In genomic region chr6:42398285-42398684, GRCm38 (mm10) we compare ENCODE assay signal across 26 mouse cellular contexts. TPM values are rescaled to one million over a fixed set of nuclear protein-coding genes. Genes with fewer than 3 reads are reported as not detected.
DNase-seq lines count a peak whose midpoint lies in the region; ATAC-seq lines count a peak whose summit lies in the region.
"Had no signal": no experiment of that assay in that cellular context is flagged by ENCODE, and none has a peak within 500 bp of the region (broad histone marks: within the 10 kb centered on the region; RNA-seq: fewer than 3 reads in every experiment).

No protein-coding gene starts in this region.

- peak; percentile 65 for ATAC-seq in common myeloid progenitor, adult 5-6 weeks (replicated peaks; ENCODE audit: low read depth, poor library complexity, severe bottlenecking)
- peak; percentile 32 for ATAC-seq in megakaryocyte progenitor cell, adult 5-6 weeks (replicated peaks; ENCODE audit: poor library complexity)
- ATAC-seq: forebrain, embryonic 13.5 days; forebrain, postnatal 0 days; intestine, embryonic 15.5 days; Patski had no signal

- peak; percentile 7 for DNase-seq in adrenal gland, postnatal 25 days
- no peak for DNase-seq in adrenal gland, postnatal 4 days (ENCODE audit: low spot score in 2 of 2)
- DNase-seq in B cell, adult 2 months = peak; percentile 50 to 55
- no peak for DNase-seq in T-cell, adult 2 months (ENCODE audit: low spot score)
- DNase-seq in urinary bladder, adult 2 months (ENCODE audit: low spot score) = no peak
- no peak for DNase-seq in kidney, postnatal 25 days
- DNase-seq: cerebellum, adult 18-20 months; cerebellum, adult 9-11 months; cerebellum, postnatal 36 days; forebrain, postnatal 0 days; gastrocnemius, postnatal 14 days; heart, postnatal 10 days had no signal

RNA-seq across cellular contexts. Expression of gene Tas2r143, which starts 1.8 kb away (rescaled TPM):
- total RNA-seq in adrenal gland, postnatal 25 days (2021) = 7.4 and 11.8 TPM in 2 replicates
- 1 to 10 TPM; 2.7 TPM for total RNA-seq in adrenal gland, postnatal 4 days (2021)
- not detected in 2 replicates for total RNA-seq in common myeloid progenitor, adult 5-6 weeks (2017)
- not detected in 2 replicates for total RNA-seq in megakaryocyte progenitor cell, adult 5-6 weeks (2015)
- total RNA-seq in megakaryocyte progenitor cell, adult 5-6 weeks (2017) = 1.1 TPM in 1 of 2 replicates, not detected in the other
- 0.47 and 0.49 TPM in 2 replicates for polyA plus RNA-seq in urinary bladder, adult 2 months (2012; rRNA removed)
- total RNA-seq: forebrain, postnatal 0 days; gastrocnemius, adult 18-20 months; heart, postnatal 10 days had no signal
- polyA plus RNA-seq: C2C12; embryonic facial prominence, embryonic 10.5 days; embryonic facial prominence, embryonic 14.5 days; forebrain, embryonic 13.5 days; forebrain, postnatal 0 days; heart, embryonic 10.5 days; heart, embryonic 14.5 days; hindbrain, embryonic 10.5 days; hindbrain, embryonic 14.5 days; intestine, embryonic 15.5 days; Patski had no signal

RNA-seq across cellular contexts. Expression of gene Tas2r135, which starts 6.9 kb away (rescaled TPM):
- total RNA-seq in adrenal gland, postnatal 25 days (2021) = 7.3 and 9.4 TPM in 2 replicates
- 1 to 10 TPM; 1.2 to 1.8 TPM for total RNA-seq in adrenal gland, postnatal 4 days (2021)
- total RNA-seq in common myeloid progenitor, adult 5-6 weeks (2017) = not detected in 2 replicates
- not detected in 2 replicates for total RNA-seq in megakaryocyte progenitor cell, adult 5-6 weeks (2015)
- total RNA-seq in megakaryocyte progenitor cell, adult 5-6 weeks (2017) = not detected in 2 replicates
- polyA plus RNA-seq in urinary bladder, adult 2 months (2012; rRNA removed) = 0.30 and 0.37 TPM in 2 replicates
- total RNA-seq: forebrain, postnatal 0 days; gastrocnemius, adult 18-20 months; gastrocnemius, postnatal 14 days had no signal
- polyA plus RNA-seq: C2C12; embryonic facial prominence, embryonic 10.5 days; embryonic facial prominence, embryonic 14.5 days; forebrain, embryonic 13.5 days; forebrain, postnatal 0 days; gonadal fat pad, adult 2 months; heart, embryonic 10.5 days; heart, embryonic 14.5 days; hindbrain, embryonic 10.5 days; hindbrain, embryonic 14.5 days; intestine, embryonic 15.5 days; Patski had no signal

RNA-seq across cellular contexts. Expression of gene Epha1, which starts 25.2 kb away (rescaled TPM):
- total RNA-seq in adrenal gland, postnatal 25 days (2021) = 0.48 and 0.55 TPM in 2 replicates
- 1 to 10 TPM; 3.2 to 4.9 TPM for total RNA-seq in adrenal gland, postnatal 4 days (2021)
- total RNA-seq in common myeloid progenitor, adult 5-6 weeks (2017) = 1.8 TPM in 1 of 2 replicates, not detected in the other
- total RNA-seq in megakaryocyte progenitor cell, adult 5-6 weeks (2015) = 0.07 TPM in 1 of 2 replicates, not detected in the other
- not detected in 2 replicates for total RNA-seq in megakaryocyte progenitor cell, adult 5-6 weeks (2017)
- 27.6 and 33.6 TPM in 2 replicates for polyA plus RNA-seq in urinary bladder, adult 2 months (2012; rRNA removed)

RNA-seq across cellular contexts. Expression of gene Tas2r126, which starts 36.0 kb away (rescaled TPM):
- 4.2 and 5.6 TPM in 2 replicates for total RNA-seq in adrenal gland, postnatal 25 days (2021)
- total RNA-seq in adrenal gland, postnatal 4 days (2021) = 1 to 10 TPM in 1 of 2 experiments, under 1 TPM in 1; 0.98 to 1.1 TPM
- total RNA-seq in common myeloid progenitor, adult 5-6 weeks (2017) = not detected in 2 replicates
- not detected in 2 replicates for total RNA-seq in megakaryocyte progenitor cell, adult 5-6 weeks (2015)
- not detected in 2 replicates for total RNA-seq in megakaryocyte progenitor cell, adult 5-6 weeks (2017)
- not detected in 2 replicates for polyA plus RNA-seq in urinary bladder, adult 2 months (2012; rRNA removed)
- total RNA-seq: forebrain, postnatal 0 days; gastrocnemius, adult 18-20 months; gastrocnemius, postnatal 14 days; heart, postnatal 10 days had no signal
- polyA plus RNA-seq: C2C12; embryonic facial prominence, embryonic 10.5 days; embryonic facial prominence, embryonic 14.5 days; forebrain, embryonic 13.5 days; forebrain, postnatal 0 days; gonadal fat pad, adult 2 months; heart, embryonic 10.5 days; heart, embryonic 14.5 days; hindbrain, embryonic 10.5 days; hindbrain, embryonic 14.5 days; intestine, embryonic 15.5 days; Patski had no signal

RNA-seq across cellular contexts. Expression of gene Zyx, which starts 48.9 kb away (rescaled TPM):
- 105 and 140 TPM in 2 replicates for total RNA-seq in adrenal gland, postnatal 25 days (2021)
- 100 to 1,000 TPM; 106 to 111 TPM for total RNA-seq in adrenal gland, postnatal 4 days (2021)
- total RNA-seq in common myeloid progenitor, adult 5-6 weeks (2017) = 34.5 and 48.0 TPM in 2 replicates
- total RNA-seq in megakaryocyte progenitor cell, adult 5-6 weeks (2015) = 75.9 and 83.2 TPM in 2 replicates
- 18.1 and 22.2 TPM in 2 replicates for total RNA-seq in megakaryocyte progenitor cell, adult 5-6 weeks (2017)
- polyA plus RNA-seq in urinary bladder, adult 2 months (2012; rRNA removed) = 124 and 140 TPM in 2 replicates

Comparison
In these comparisons a context has a peak if more than half of its experiments do, and no peak if none do; other contexts are left out.
1. DNase-seq: peak in adrenal gland, postnatal 25 days (single experiment) and B cell, adult 2 months (2 of 2); none in adrenal gland, postnatal 4 days (0 of 2), T-cell, adult 2 months (single experiment), urinary bladder, adult 2 months (single experiment) and kidney, postnatal 25 days (0 of 2).